33 mouse cellular contexts compared by ENCODE assay signal in genomic region chr17:25417990-25418389, GRCm38 (mm10). TPM values are rescaled to one million over a fixed set of nuclear protein-coding genes. Genes with fewer than 3 reads are reported as not detected.
DNase-seq lines count a peak whose midpoint lies in the region; ATAC-seq lines count a peak whose summit lies in the region.
"Had no signal": no experiment of that assay in that cellular context is flagged by ENCODE, and none has a peak within 500 bp of the region (broad histone marks: within the 10 kb centered on the region; RNA-seq: fewer than 3 reads in every experiment).

No protein-coding gene starts in this region.

- H3K27me3 ChIP-seq in hindbrain, embryonic 13.5 days, result 0 out of 2 replicates have a peak, but pooled peaks cover under 1% of the 10 kb centered on the region
- H3K27me3 ChIP-seq in hindbrain, embryonic 14.5 days (ENCODE audit: control insufficient read depth, insufficient read depth, low read length), result no peaks in the 10 kb centered on the region
- H3K27me3 ChIP-seq in limb, embryonic 10.5 days (ENCODE audit: low read depth, poor library complexity, severe bottlenecking), result no peaks in the 10 kb centered on the region
- no peaks in the 10 kb centered on the region for H3K27me3 ChIP-seq in midbrain, embryonic 15.5 days (replicated peaks)
- H3K27me3 ChIP-seq: embryonic facial prominence, embryonic 15.5 days; limb, embryonic 13.5 days; liver, embryonic 13.5 days; neural tube, embryonic 13.5 days had no signal

- ATAC-seq in hindbrain, embryonic 13.5 days (ENCODE audit: low FRiP score), result no peak
- no peak for ATAC-seq in hindbrain, embryonic 14.5 days (ENCODE audit: low FRiP score)
- no peak for ATAC-seq in midbrain, embryonic 15.5 days (replicated peaks)
- ATAC-seq in activated CD4-positive, CD25-positive, alpha-beta regulatory T cell, adult 4 months, result no peak
- ATAC-seq: CD4-positive, CD25-positive, alpha-beta regulatory T cell, adult 4 months had no signal

- H3K4me2 ChIP-seq in hindbrain, embryonic 13.5 days, result no peak overlapping the region
- H3K4me2 ChIP-seq in hindbrain, embryonic 14.5 days (replicated peaks), result no peak overlapping the region
- H3K4me2 ChIP-seq in midbrain, embryonic 15.5 days, result no peak overlapping the region
- H3K4me2 ChIP-seq: embryonic facial prominence, embryonic 15.5 days; limb, embryonic 13.5 days; liver, embryonic 13.5 days; neural tube, embryonic 13.5 days had no signal

- H3K4me1 ChIP-seq in hindbrain, embryonic 13.5 days (replicated peaks), result peaks cover 71% of the 10 kb centered on the region
- peaks cover 55% of the 10 kb centered on the region for H3K4me1 ChIP-seq in hindbrain, embryonic 14.5 days (replicated peaks; ENCODE audit: control insufficient read depth, insufficient read depth, low read length)
- H3K4me1 ChIP-seq in limb, embryonic 10.5 days, result peaks cover 77% of the 10 kb centered on the region
- H3K4me1 ChIP-seq in midbrain, embryonic 15.5 days, result peaks cover 61% of the 10 kb centered on the region

- H3K27ac ChIP-seq in hindbrain, embryonic 13.5 days, result peak overlapping the region; percentile 62; the same call in 1 of the 2 replicates
- H3K27ac ChIP-seq in hindbrain, embryonic 14.5 days, result no peak overlapping the region
- peak overlapping the region; percentile 74 for H3K27ac ChIP-seq in limb, embryonic 10.5 days
- H3K27ac ChIP-seq in midbrain, embryonic 15.5 days, result 0 out of 2 replicates have a peak overlapping the region, but pooled peaks have one; percentile 74
- H3K27ac ChIP-seq: embryonic facial prominence, embryonic 15.5 days; gastrocnemius, adult 2 months; heart, embryonic 10.5 days; limb, embryonic 13.5 days; liver, embryonic 13.5 days; neural tube, embryonic 13.5 days had no signal

- no peaks in the 10 kb centered on the region for H3K9me3 ChIP-seq in hindbrain, embryonic 13.5 days
- H3K9me3 ChIP-seq in hindbrain, embryonic 14.5 days (ENCODE audit: control insufficient read depth, low read length), result no peaks in the 10 kb centered on the region
- H3K9me3 ChIP-seq in limb, embryonic 10.5 days (replicated peaks), result no peaks in the 10 kb centered on the region
- H3K9me3 ChIP-seq in midbrain, embryonic 15.5 days, result no peaks in the 10 kb centered on the region
- H3K9me3 ChIP-seq: embryonic facial prominence, embryonic 15.5 days; heart, embryonic 10.5 days; limb, embryonic 13.5 days; liver, embryonic 13.5 days; neural tube, embryonic 13.5 days had no signal

- H3K36me3 ChIP-seq in hindbrain, embryonic 13.5 days, result peaks cover 8% of the 10 kb centered on the region
- H3K36me3 ChIP-seq in hindbrain, embryonic 14.5 days (replicated peaks; ENCODE audit: control insufficient read depth, insufficient read depth), result no peaks in the 10 kb centered on the region; the same call in 1 of the 2 replicates
- peaks cover 6% of the 10 kb centered on the region; the same call in 1 of the 2 replicates for H3K36me3 ChIP-seq in limb, embryonic 10.5 days
- H3K36me3 ChIP-seq in midbrain, embryonic 15.5 days (replicated peaks), result no peaks in the 10 kb centered on the region
- H3K36me3 ChIP-seq: embryonic facial prominence, embryonic 15.5 days; liver, embryonic 13.5 days had no signal

- H3K9ac ChIP-seq in hindbrain, embryonic 13.5 days, result no peak overlapping the region
- H3K9ac ChIP-seq in hindbrain, embryonic 14.5 days, result no peak overlapping the region
- H3K9ac ChIP-seq in midbrain, embryonic 15.5 days, result no peak overlapping the region
- H3K9ac ChIP-seq: embryonic facial prominence, embryonic 15.5 days; limb, embryonic 13.5 days; liver, embryonic 13.5 days; neural tube, embryonic 13.5 days had no signal

- 35% methylated on average over 6 of the region's 6 CpGs for WGBS in hindbrain, embryonic 13.5 days
- 44% methylated on average over 6 of the region's 6 CpGs for WGBS in hindbrain, embryonic 14.5 days
- 90% methylated on average over 6 of the region's 6 CpGs for WGBS in limb, embryonic 10.5 days
- 68% methylated on average over 6 of the region's 6 CpGs for WGBS in midbrain, embryonic 15.5 days

- no peak overlapping the region for H3K4me3 ChIP-seq in hindbrain, embryonic 13.5 days
- H3K4me3 ChIP-seq in hindbrain, embryonic 14.5 days (replicated peaks; ENCODE audit: low read length), result no peak overlapping the region
- no peak overlapping the region for H3K4me3 ChIP-seq in limb, embryonic 10.5 days
- H3K4me3 ChIP-seq in midbrain, embryonic 15.5 days, result no peak overlapping the region
- H3K4me3 ChIP-seq: embryonic facial prominence, embryonic 15.5 days; gastrocnemius, adult 2 months; heart, embryonic 10.5 days; limb, embryonic 13.5 days; liver, embryonic 13.5 days; neural tube, embryonic 13.5 days had no signal

- peak; percentile 58 for DNase-seq in adrenal gland, adult 2 months
- no peak for DNase-seq in adrenal gland, adult 18-20 months (ENCODE audit: low spot score in 2 of 2)
- no peak for DNase-seq in hindbrain, embryonic 14.5 days (ENCODE audit: low spot score)
- no peak for DNase-seq in limb, embryonic 10.5 days (ENCODE audit: low spot score)
- no peak for DNase-seq in liver
- DNase-seq: adrenal gland, adult 8-10 months; cerebellum, adult 9-10 months; gastrocnemius, adult 2 months; kidney, adult 18-20 months; liver, embryonic 13.5 days; lung, adult 2 months; lung, postnatal 14 days; retina, postnatal 1 day; right cerebral cortex, postnatal 4 days; thymus, postnatal 14 days had no signal

RNA-seq across cellular contexts. Expression of gene Cacna1h, which starts 15.6 kb away (rescaled TPM):
- total RNA-seq in adrenal gland, adult 2 months (2021), result 10 to 100 TPM; 77.1 to 96.1 TPM
- polyA plus RNA-seq in adrenal gland, adult 2 months (2012; rRNA removed), result 163 and 202 TPM in 2 replicates
- total RNA-seq in adrenal gland, adult 18-20 months (2021), result 10 to 100 TPM; 69.5 to 83.9 TPM
- polyA plus RNA-seq in hindbrain, embryonic 13.5 days (2015; fragmentation: Nextera tagmentation; extraction: Ambion mirVana), result 9.7 and 10.2 TPM in 2 replicates
- polyA plus RNA-seq in hindbrain, embryonic 14.5 days (2014; fragmentation: Nextera tagmentation; extraction: Ambion mirVana), result 10.6 and 14.1 TPM in 2 replicates
- 1.8 and 3.2 TPM in 2 replicates for polyA plus RNA-seq in limb, embryonic 10.5 days (2016; fragmentation: Nextera tagmentation; extraction: Ambion mirVana)
- polyA plus RNA-seq in midbrain, embryonic 15.5 days (2015; fragmentation: Nextera tagmentation; extraction: Ambion mirVana), result 14.2 and 15.7 TPM in 2 replicates
- not detected for polyA plus RNA-seq in activated CD4-positive, CD25-positive, alpha-beta regulatory T cell, adult 4 months (2017; shearing (Covaris generic))
- polyA plus RNA-seq: CD4-positive, CD25-positive, alpha-beta regulatory T cell, adult 4 months had no signal

RNA-seq across cellular contexts. Expression of gene Tekt4, which starts 36.4 kb away (rescaled TPM):
- under 1 TPM in 1 of 2 experiments, not detected in 1; 0.17 TPM for total RNA-seq in adrenal gland, adult 2 months (2021)
- polyA plus RNA-seq in adrenal gland, adult 2 months (2012; rRNA removed), result 0.17 TPM in 1 of 2 replicates, not detected in the other
- not detected for total RNA-seq in adrenal gland, adult 18-20 months (2021)
- polyA plus RNA-seq in hindbrain, embryonic 13.5 days (2015; fragmentation: Nextera tagmentation; extraction: Ambion mirVana), result 1.1 and 2.0 TPM in 2 replicates
- 1.2 and 2.4 TPM in 2 replicates for polyA plus RNA-seq in hindbrain, embryonic 14.5 days (2014; fragmentation: Nextera tagmentation; extraction: Ambion mirVana)
- not detected in 2 replicates for polyA plus RNA-seq in limb, embryonic 10.5 days (2016; fragmentation: Nextera tagmentation; extraction: Ambion mirVana)
- polyA plus RNA-seq in midbrain, embryonic 15.5 days (2015; fragmentation: Nextera tagmentation; extraction: Ambion mirVana), result 1.2 TPM in 2 replicates
- polyA plus RNA-seq in activated CD4-positive, CD25-positive, alpha-beta regulatory T cell, adult 4 months (2017; shearing (Covaris generic)), result not detected
- total RNA-seq: ES-E14; gastrocnemius, adult 2 months; hematopoietic stem cell, adult 5-6 weeks; megakaryocyte-erythroid progenitor cell, adult 5-6 weeks had no signal
- polyA plus RNA-seq: CD4-positive, CD25-positive, alpha-beta regulatory T cell, adult 4 months; kidney, embryonic 16.5 days; large intestine, adult 2 months; limb, embryonic 13.5 days; liver, embryonic 13.5 days; stomach, embryonic 14.5 days had no signal

RNA-seq across cellular contexts. Expression of gene Tpsg1, which starts 48.9 kb away (rescaled TPM):
- not detected for total RNA-seq in adrenal gland, adult 2 months (2021)
- polyA plus RNA-seq in adrenal gland, adult 2 months (2012; rRNA removed), result 0.20 and 0.75 TPM in 2 replicates
- total RNA-seq in adrenal gland, adult 18-20 months (2021), result under 1 TPM in 1 of 2 experiments, not detected in 1; 0.38 TPM
- 0.85 and 0.90 TPM in 2 replicates for polyA plus RNA-seq in hindbrain, embryonic 13.5 days (2015; fragmentation: Nextera tagmentation; extraction: Ambion mirVana)
- polyA plus RNA-seq in hindbrain, embryonic 14.5 days (2014; fragmentation: Nextera tagmentation; extraction: Ambion mirVana), result 1.2 TPM in 1 of 2 replicates, not detected in the other
- not detected in 2 replicates for polyA plus RNA-seq in limb, embryonic 10.5 days (2016; fragmentation: Nextera tagmentation; extraction: Ambion mirVana)
- polyA plus RNA-seq in midbrain, embryonic 15.5 days (2015; fragmentation: Nextera tagmentation; extraction: Ambion mirVana), result 0.79 and 0.93 TPM in 2 replicates
- not detected for polyA plus RNA-seq in activated CD4-positive, CD25-positive, alpha-beta regulatory T cell, adult 4 months (2017; shearing (Covaris generic))
- total RNA-seq: adrenal gland, adult 8-10 months; ES-E14; hematopoietic stem cell, adult 5-6 weeks; layer of hippocampus, postnatal 14 days; left cerebral cortex, postnatal 10 days; megakaryocyte-erythroid progenitor cell, adult 5-6 weeks had no signal
- polyA plus RNA-seq: CD4-positive, CD25-positive, alpha-beta regulatory T cell, adult 4 months; frontal cortex, adult 2 months; gonadal fat pad, adult 2 months had no signal

RNA-seq across cellular contexts. Expression of gene Tpsb2, which starts 51.9 kb away (rescaled TPM):
- 1 to 10 TPM; 2.8 to 3.8 TPM for total RNA-seq in adrenal gland, adult 2 months (2021)
- polyA plus RNA-seq in adrenal gland, adult 2 months (2012; rRNA removed), result 10.0 and 18.1 TPM in 2 replicates
- total RNA-seq in adrenal gland, adult 18-20 months (2021), result 1 to 10 TPM; 2.9 to 6.7 TPM
- 0.14 TPM in 1 of 2 replicates, not detected in the other for polyA plus RNA-seq in hindbrain, embryonic 13.5 days (2015; fragmentation: Nextera tagmentation; extraction: Ambion mirVana)
- 0.36 TPM in 1 of 2 replicates, not detected in the other for polyA plus RNA-seq in hindbrain, embryonic 14.5 days (2014; fragmentation: Nextera tagmentation; extraction: Ambion mirVana)
- not detected in 2 replicates for polyA plus RNA-seq in limb, embryonic 10.5 days (2016; fragmentation: Nextera tagmentation; extraction: Ambion mirVana)
- polyA plus RNA-seq in midbrain, embryonic 15.5 days (2015; fragmentation: Nextera tagmentation; extraction: Ambion mirVana), result 0.15 and 0.70 TPM in 2 replicates
- not detected for polyA plus RNA-seq in activated CD4-positive, CD25-positive, alpha-beta regulatory T cell, adult 4 months (2017; shearing (Covaris generic))
- total RNA-seq: ES-E14; hematopoietic stem cell, adult 5-6 weeks; megakaryocyte-erythroid progenitor cell, adult 5-6 weeks had no signal
- polyA plus RNA-seq: CD4-positive, CD25-positive, alpha-beta regulatory T cell, adult 4 months; frontal cortex, adult 2 months; heart, embryonic 10.5 days; neural tube, embryonic 13.5 days had no signal
